Comparison of ENCODE assay signal across 11 mouse cellular contexts in genomic region chr11:56812121-56812520, GRCm38 (mm10).
A peak's percentile ranks its signal among the peaks of the same experiment; 100 is the strongest.
DNase-seq lines count a peak whose midpoint lies in the region; ATAC-seq and TF ChIP-seq lines count a peak whose summit lies in the region.
"Had no signal": no experiment of that assay in that cellular context is flagged by ENCODE, and none has a peak within 500 bp of the region (broad histone marks: within the 10 kb centered on the region; RNA-seq: fewer than 3 reads in every experiment).

No protein-coding gene starts in this region.

- no peak overlapping the region for H3K4me3 ChIP-seq in liver, embryonic 12.5 days
- H3K4me3 ChIP-seq in limb, embryonic 14.5 days (replicated peaks; ENCODE audit: low read length): no peak overlapping the region
- H3K4me3 ChIP-seq: limb, embryonic 13.5 days had no signal

- H3K36me3 ChIP-seq in liver, embryonic 12.5 days: no peaks in the 10 kb centered on the region
- H3K36me3 ChIP-seq in limb, embryonic 14.5 days (ENCODE audit: control insufficient read depth, insufficient read depth, low read length): no peaks in the 10 kb centered on the region
- H3K36me3 ChIP-seq: limb, embryonic 13.5 days had no signal

- no peak overlapping the region for H3K27ac ChIP-seq in liver, embryonic 12.5 days
- no peak overlapping the region for H3K27ac ChIP-seq in limb, embryonic 14.5 days (replicated peaks; ENCODE audit: low read depth, low read length)
- H3K27ac ChIP-seq: limb, embryonic 13.5 days had no signal

- H3K4me2 ChIP-seq in liver, embryonic 12.5 days: no peak overlapping the region
- no peak overlapping the region for H3K4me2 ChIP-seq in limb, embryonic 14.5 days (replicated peaks; ENCODE audit: low read depth, low read length, severe bottlenecking)
- H3K4me2 ChIP-seq: limb, embryonic 13.5 days had no signal

- H3K4me1 ChIP-seq in liver, embryonic 12.5 days: no peaks in the 10 kb centered on the region
- no peaks in the 10 kb centered on the region for H3K4me1 ChIP-seq in limb, embryonic 14.5 days (ENCODE audit: control insufficient read depth, insufficient read depth, low read length)
- H3K4me1 ChIP-seq: limb, embryonic 13.5 days had no signal

- 26% methylated on average over 4 of the region's 4 CpGs for WGBS in liver, embryonic 12.5 days (ENCODE audit: insufficient replicate concordance)
- WGBS in limb, embryonic 14.5 days: 46% methylated on average over 4 of the region's 4 CpGs

- CTCF ChIA-PET in Patski (lab: Charles Lee): no interaction called here

- ATAC-seq in liver, embryonic 12.5 days: no peak
- ATAC-seq in Patski: no peak
- ATAC-seq in limb, embryonic 14.5 days (ENCODE audit: low FRiP score, low read depth): no peak
- ATAC-seq in monocyte, adult 5-6 weeks (replicated peaks; ENCODE audit: insufficient number of reproducible peaks, low FRiP score, low TSS enrichment, poor library complexity, severe bottlenecking): no peak

- no peaks in the 10 kb centered on the region for H3K27me3 ChIP-seq in liver, embryonic 12.5 days (replicated peaks)
- H3K27me3 ChIP-seq in Patski: peaks cover 4% of the 10 kb centered on the region
- H3K27me3 ChIP-seq in limb, embryonic 14.5 days (ENCODE audit: control insufficient read depth, insufficient read depth, low read length): no peaks in the 10 kb centered on the region
- H3K27me3 ChIP-seq: limb, embryonic 13.5 days had no signal

- peak; percentile 5 for DNase-seq in adrenal gland, postnatal 25 days
- no peak for DNase-seq in adrenal gland, adult 8-10 months
- peak; percentile 9 for DNase-seq in liver
- peak; percentile 7 for DNase-seq in Patski (ENCODE audit: low read depth, low spot score)
- peak; percentile 83 for DNase-seq in limb, embryonic 14.5 days (ENCODE audit: low spot score)
- DNase-seq in right cerebral cortex, adult 2 months (ENCODE audit: low spot score in 2 of 2): no peak
- DNase-seq: B cell, adult 2 months; cerebellum, adult 11-12 months had no signal

- POLR2A ChIA-PET in Patski (lab: Charles Lee): no interaction called here

- in situ Hi-C loops in Patski (cut with MboI; ENCODE audit: low pct_unique_long_range_greater_than_20kb): no loop called here

- H3K9ac ChIP-seq in liver, embryonic 12.5 days: no peak overlapping the region
- no peak overlapping the region for H3K9ac ChIP-seq in limb, embryonic 14.5 days (ENCODE audit: low read depth, low read length, severe bottlenecking)
- H3K9ac ChIP-seq: limb, embryonic 13.5 days had no signal

- TF ChIP-seq POLR2A in limb, embryonic 14.5 days (IDR thresholded peaks at IDR 0.05; ENCODE audit: borderline replicate concordance, extremely low read depth, insufficient read depth, insufficient read length): no peak

- TF ChIP-seq CTCF in Patski (IDR thresholded peaks at IDR 0.05): no peak

- H3K9me3 ChIP-seq in liver, embryonic 12.5 days (replicated peaks): no peaks in the 10 kb centered on the region
- no peaks in the 10 kb centered on the region for H3K9me3 ChIP-seq in limb, embryonic 14.5 days (ENCODE audit: control insufficient read depth, low read length)
- H3K9me3 ChIP-seq: limb, embryonic 13.5 days had no signal

Comparison
In these comparisons a context has a peak if more than half of its experiments do, and no peak if none do; other contexts are left out.
1. DNase-seq: peak in adrenal gland, postnatal 25 days (single experiment), liver (single experiment), Patski (single experiment) and limb, embryonic 14.5 days (single experiment); none in adrenal gland, adult 8-10 months (single experiment) and right cerebral cortex, adult 2 months (0 of 2).